Mouse (Mus musculus): ENCODE data around the gene Chst7. TPM values are rescaled to one million over a fixed set of nuclear protein-coding genes. Genes with fewer than 3 reads are reported as not detected.

The Chst7 gene
- 3.9 and 4.3 TPM in 2 replicates for polyA plus RNA-seq (2012; rRNA removed)

GRCm38 (mm10) chrX:20059381-20059971 lies at the start of gene Chst7:
Gene Chst7 (plus strand): TSS chrX:20059560.

Other genes with a start within 250 kb of the Chst7 start
- gene Slc9a7, start 232.2 kb downstream of the Chst7 start, polyA plus RNA-seq (2012; rRNA removed): 13.5 and 14.1 TPM in 2 replicates